In genomic region chr7:87793896-87794295, GRCm38 (mm10) we compare ENCODE assay signal across 22 mouse cellular contexts.
"Had no signal": no experiment of that assay in that cellular context is flagged by ENCODE, and none has a peak within 500 bp of the region (broad histone marks: within the 10 kb centered on the region; RNA-seq: fewer than 3 reads in every experiment).

No protein-coding gene starts in this region.

- DNase-seq: heart, postnatal 10 days; heart, postnatal 14 days; heart, postnatal 36 days; heart, postnatal 4 days; kidney, adult 11 months; kidney, adult 18-20 months; kidney, adult 2 months; kidney, adult 8-10 months; kidney, adult 9 months; kidney, postnatal 10 days; kidney, postnatal 14 days; kidney, postnatal 25 days; kidney, postnatal 36 days; kidney, postnatal 4 days; layer of hippocampus, adult 9-11 months; layer of hippocampus, postnatal 36 days had no signal

- ATAC-seq: hindbrain, embryonic 16.5 days; hindbrain, postnatal 0 days; inflammation-experienced regulatory T-cells, adult 6 months; intestine, embryonic 15.5 days; intestine, embryonic 16.5 days; intestine, postnatal 0 days had no signal
